Mouse (Mus musculus): ENCODE results near the gene Slc35a1.
"Not testable (repeated sequence)": the region's sequence is repeated elsewhere in the genome, so short reads cannot be mapped to it uniquely, and the experiment has no call there.

Gene Slc35a1

GRCm38 (mm10) chr4:34686874-34687567 lies at the start of gene Slc35a1:
TSS of gene Slc35a1 (minus strand) at chr4:34687438.
- DNase-seq, result peak; percentile 93 to 94

- no peak for DNase-seq
Observed at GRCm38 (mm10) chr4:34734461-34734860, 47.2 kb upstream of the Slc35a1 start.

- DNase-seq, result peak in 1 of 2 experiments; percentile 2
Observed at GRCm38 (mm10) chr4:34733415-34733814, 46.2 kb upstream of the Slc35a1 start.

- DNase-seq, result peak; percentile 30 to 35
Observed at GRCm38 (mm10) chr4:34729851-34730341, 42.7 kb upstream of the Slc35a1 start, which contains the start of gene Cfap206. TSS of gene Cfap206 (minus strand) at chr4:34730206.

GRCm38 (mm10) chr4:34725710-34726109 lies 38.5 kb upstream of the Slc35a1 start:
- not testable (repeated sequence) for DNase-seq

- no peak for DNase-seq
Observed at GRCm38 (mm10) chr4:34724306-34724705, 37.1 kb upstream of the Slc35a1 start.

GRCm38 (mm10) chr4:34723186-34723585 lies 35.9 kb upstream of the Slc35a1 start:
- DNase-seq, result no peak

- DNase-seq, result peak in 1 of 2 experiments; percentile 5
Observed at GRCm38 (mm10) chr4:34720127-34720895, 33.1 kb upstream of the Slc35a1 start.

- no peak for DNase-seq
Observed at GRCm38 (mm10) chr4:34719421-34719820, 32.2 kb upstream of the Slc35a1 start.

- DNase-seq, result no peak
Observed at GRCm38 (mm10) chr4:34715062-34715461, 27.8 kb upstream of the Slc35a1 start.

- no peak for DNase-seq
Observed at GRCm38 (mm10) chr4:34708127-34708526, 20.9 kb upstream of the Slc35a1 start.

- no peak for DNase-seq
Observed at GRCm38 (mm10) chr4:34707248-34707647, 20.0 kb upstream of the Slc35a1 start.

- DNase-seq, result peak; percentile 13 to 14
Observed at GRCm38 (mm10) chr4:34703029-34703428, 15.8 kb upstream of the Slc35a1 start.

GRCm38 (mm10) chr4:34702231-34702630 lies 15.0 kb upstream of the Slc35a1 start:
- DNase-seq, result no peak

GRCm38 (mm10) chr4:34701528-34701927 lies 14.3 kb upstream of the Slc35a1 start:
- peak; percentile 78 for DNase-seq

GRCm38 (mm10) chr4:34688021-34688420 lies 783 bp upstream of the Slc35a1 start:
- DNase-seq, result no peak

GRCm38 (mm10) chr4:34680530-34680929 lies 6.7 kb downstream of the Slc35a1 start:
- no peak for DNase-seq

- DNase-seq, result no peak
Observed at GRCm38 (mm10) chr4:34673721-34674120, 13.5 kb downstream of the Slc35a1 start.

GRCm38 (mm10) chr4:34667923-34668322 lies 19.3 kb downstream of the Slc35a1 start:
- no peak for DNase-seq

- DNase-seq, result no peak
Observed at GRCm38 (mm10) chr4:34661927-34662326, 25.3 kb downstream of the Slc35a1 start.

- DNase-seq, result no peak
Observed at GRCm38 (mm10) chr4:34661514-34661913, 25.7 kb downstream of the Slc35a1 start.

- DNase-seq, result no peak
Observed at GRCm38 (mm10) chr4:34659012-34659411, 28.2 kb downstream of the Slc35a1 start.

- no peak for DNase-seq
Observed at GRCm38 (mm10) chr4:34656101-34656500, 31.1 kb downstream of the Slc35a1 start.

GRCm38 (mm10) chr4:34653179-34653578 lies 34.1 kb downstream of the Slc35a1 start:
- peak; percentile 7 to 11 for DNase-seq
